Mouse (Mus musculus): ENCODE results near the gene Phc2.
"Not testable (repeated sequence)": the region's sequence is repeated elsewhere in the genome, so short reads cannot be mapped to it uniquely, and the experiment has no call there.

The Phc2 gene

DNA sequence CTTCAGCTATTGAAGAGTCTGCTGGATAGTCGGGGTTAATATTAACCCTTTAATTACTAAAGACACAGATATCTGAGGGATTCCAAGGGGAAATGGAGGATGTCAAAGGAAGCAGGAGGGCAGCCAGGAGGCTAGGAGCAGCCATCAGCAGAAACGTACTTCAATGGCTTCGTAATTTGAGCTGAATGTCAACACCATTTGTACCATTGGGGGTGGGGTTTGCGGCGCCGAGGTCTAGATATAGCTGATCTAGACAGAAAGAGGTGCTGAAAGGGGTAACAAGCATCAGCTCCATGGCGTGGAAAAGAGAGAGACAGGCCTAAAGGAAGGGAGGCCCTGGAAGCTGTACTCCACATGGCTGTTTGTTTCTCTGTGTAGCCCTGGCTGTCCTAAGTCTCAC lies 7.7 kb upstream of the Phc2 start:
- DNase-seq, result no peak

DNA sequence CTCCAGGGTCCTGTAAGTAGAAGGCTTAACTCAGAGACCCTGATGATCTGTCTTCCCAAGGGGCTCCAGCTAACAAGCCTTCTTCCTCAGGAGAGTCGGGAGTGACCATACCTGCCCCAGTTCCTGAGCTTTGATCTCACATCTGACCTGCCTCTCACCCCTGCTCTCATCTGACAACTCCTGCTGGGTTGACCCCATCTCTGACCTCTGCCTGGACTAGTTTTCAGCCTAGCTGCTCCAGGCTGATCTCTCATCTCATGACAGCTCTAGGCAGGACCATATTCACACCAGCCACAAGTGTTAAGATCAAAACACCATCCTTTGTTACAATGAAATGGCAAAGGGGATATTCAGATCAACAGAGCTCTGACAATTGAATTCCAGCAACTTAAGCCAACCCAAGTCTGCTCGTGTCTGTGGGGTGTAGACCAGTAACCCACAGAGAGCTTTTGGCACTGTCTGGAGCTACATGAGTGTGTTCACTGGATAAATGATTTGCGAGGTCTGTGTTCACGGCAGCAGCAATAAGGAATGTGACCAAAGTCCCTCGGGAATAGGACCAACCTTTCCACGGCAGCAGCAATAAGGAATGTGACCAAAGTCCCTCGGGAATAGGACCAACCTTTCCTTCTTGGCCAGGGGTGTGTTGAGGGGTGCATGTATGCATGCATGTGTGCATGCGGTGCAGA lies 5.8 kb upstream of the Phc2 start:
- no peak for DNase-seq

DNA sequence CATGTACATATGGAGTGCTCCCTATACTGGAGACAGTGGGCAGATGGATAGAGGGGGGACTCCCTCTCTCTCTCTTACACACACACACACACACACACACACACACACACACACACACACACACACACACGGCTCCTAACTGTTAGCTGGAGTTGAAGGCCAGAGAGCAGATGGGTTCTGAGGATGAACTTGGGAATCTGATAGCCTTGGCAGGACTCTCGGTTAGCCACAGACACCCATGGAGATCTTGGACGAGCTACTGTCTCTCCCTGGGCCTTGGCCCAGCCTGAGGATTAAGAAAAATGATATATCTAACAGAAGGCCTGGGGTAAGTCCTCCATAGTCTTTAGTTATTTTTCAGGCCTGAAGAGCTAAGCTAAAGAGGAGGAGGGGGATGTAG lies 3.0 kb upstream of the Phc2 start:
- DNase-seq, result no peak

DNA sequence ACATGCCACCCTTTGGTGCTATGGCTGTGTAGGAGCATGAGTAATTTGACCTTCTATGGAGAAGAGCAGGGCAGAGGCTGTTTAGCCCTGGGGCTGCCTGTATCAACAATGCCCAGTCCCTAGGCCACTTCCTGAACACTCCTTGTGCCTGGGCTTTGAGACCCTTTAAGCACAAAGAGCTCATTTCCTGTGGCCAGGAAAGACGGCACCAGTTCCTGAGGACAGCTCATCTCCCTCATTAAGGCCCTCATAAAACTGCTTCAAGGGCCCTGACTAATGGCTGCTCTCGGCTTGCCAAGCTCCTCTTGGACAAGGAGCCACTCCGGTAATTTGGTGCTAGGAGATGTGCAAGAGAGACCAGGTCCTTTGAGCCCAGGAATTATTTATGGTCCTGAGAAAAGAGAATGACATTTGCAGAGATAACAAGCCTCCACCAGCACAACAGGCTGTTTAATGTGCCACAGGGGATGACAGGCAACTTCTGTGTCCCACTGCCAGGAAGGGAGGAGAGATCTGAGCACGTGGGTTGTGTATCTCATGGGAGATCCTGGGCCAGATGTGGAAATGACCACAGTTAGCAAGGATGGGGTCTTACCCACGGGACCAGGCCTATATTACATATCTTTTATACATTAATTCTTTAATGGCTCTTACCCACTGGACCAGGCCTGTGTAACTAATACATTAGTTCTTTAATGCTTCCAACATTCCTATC lies 1.8 kb upstream of the Phc2 start:
- no peak for DNase-seq

DNA sequence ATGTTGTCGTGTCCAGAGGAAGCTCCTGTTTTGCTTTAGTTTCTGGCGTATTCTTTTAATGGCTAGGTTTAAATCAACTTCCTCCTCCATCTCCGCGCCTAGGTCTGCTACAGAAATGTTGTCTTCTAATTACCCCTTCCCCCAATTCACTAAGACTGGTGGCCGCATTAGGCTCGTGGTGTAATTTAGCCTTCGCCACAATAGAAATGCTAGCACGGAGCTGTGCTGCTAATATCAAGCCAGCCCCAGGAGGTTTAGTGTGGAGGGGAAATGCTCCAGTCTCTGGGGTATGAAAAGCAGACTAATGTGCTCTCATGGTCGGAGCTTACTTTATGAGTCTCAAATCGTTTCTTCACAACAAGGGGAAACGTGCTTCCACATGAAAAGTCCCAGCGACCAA lies 944 bp downstream of the Phc2 start:
- DNase-seq, result no peak

DNA sequence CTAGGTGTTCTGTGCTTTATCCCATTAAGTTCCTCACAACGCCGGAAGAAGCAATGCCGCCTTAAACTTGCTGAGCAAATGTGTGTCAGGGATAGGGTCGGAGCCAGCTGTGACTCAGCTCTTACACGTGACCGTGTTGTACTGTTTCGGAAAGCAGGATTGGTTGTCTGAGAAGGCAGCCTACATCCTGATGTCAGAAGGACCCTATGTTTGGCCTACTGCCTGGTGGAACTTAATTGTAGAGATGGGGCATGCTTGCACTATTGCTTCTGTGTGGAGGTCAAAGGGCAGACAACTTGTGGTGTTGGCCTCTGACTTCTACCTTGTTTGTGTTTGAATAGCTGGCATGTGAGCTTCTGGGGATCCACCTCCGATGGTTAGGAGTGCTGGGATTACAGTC lies 5.7 kb downstream of the Phc2 start:
- DNase-seq, result no peak

DNA sequence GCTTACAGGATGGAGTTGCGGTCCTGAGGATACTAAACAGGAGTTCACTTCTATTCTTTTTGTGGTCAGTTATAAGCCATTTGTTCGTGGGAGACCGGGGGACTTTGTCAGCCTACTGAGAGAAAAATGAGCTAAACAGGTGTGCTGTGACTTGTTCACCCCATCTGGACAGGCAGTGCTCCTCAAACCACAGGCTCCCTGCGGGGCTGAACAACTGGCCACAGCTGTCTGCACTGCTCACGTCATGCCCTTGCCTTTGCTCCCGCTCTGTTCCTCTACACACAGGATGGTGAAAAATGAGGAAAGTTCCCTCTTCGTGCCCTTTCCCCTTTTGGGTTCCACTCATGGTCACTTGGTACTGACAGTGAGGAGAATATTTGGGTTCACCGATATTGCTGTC lies 6.6 kb downstream of the Phc2 start:
- DNase-seq, result no peak

DNA sequence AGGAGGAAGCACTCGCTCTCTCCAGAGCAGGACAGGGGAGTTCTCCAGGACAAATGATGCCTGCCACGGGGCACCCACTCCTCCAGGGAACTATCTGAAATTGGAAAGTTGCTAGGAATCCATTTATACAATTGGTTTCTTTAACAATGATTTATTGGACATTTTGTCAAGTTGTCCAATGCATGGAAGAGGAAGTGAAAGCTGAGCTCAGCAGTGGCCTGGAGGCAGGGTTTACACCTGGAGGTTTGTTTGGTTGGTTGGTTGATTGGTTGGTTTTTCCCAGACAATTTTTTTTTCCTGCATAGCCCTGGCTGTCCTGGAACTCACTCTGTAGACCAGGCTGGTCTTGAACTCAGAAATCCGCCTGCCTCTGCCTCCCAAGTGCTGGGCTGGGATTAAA lies 9.5 kb downstream of the Phc2 start:
- DNase-seq, result no peak

DNA sequence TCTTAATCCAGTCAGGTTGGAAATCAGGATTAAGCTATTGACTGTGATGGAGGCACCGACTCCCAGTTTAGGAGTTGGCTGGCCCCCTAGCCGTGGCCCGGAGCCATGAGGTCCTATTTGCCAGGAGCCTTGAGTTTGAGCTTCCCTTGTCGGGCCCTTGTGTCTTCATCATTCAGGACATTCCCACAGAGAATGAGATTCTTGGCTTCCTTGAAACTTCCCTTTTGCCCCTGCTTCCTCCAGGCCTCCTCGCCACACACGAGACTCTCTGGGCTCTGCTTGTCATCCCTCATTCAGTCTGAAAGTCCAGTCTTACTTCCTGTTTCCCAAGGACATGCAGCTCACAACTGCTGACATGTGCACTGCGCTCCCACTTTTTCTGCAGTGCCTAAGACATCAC lies 11.9 kb downstream of the Phc2 start:
- DNase-seq, result not testable (repeated sequence)

DNA sequence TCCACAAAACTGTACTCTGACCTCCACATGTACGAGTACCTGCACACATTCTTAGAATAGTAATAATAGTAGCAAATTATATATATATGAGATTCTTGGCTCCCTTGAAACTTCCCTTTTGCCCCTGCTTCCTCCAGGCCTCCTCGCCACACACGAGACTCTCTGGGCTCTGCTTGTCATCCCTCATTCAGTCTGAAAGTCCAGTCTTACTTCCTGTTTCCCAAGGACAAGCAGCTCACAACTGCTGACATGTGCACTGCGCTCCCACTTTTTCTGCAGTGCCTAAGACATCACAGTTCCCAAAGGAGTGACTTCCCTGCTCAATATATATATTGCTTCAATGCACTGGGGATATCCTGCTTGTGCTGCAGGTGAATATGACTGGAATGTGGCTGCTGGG lies 12.7 kb downstream of the Phc2 start:
- not testable (repeated sequence) for DNase-seq

DNA sequence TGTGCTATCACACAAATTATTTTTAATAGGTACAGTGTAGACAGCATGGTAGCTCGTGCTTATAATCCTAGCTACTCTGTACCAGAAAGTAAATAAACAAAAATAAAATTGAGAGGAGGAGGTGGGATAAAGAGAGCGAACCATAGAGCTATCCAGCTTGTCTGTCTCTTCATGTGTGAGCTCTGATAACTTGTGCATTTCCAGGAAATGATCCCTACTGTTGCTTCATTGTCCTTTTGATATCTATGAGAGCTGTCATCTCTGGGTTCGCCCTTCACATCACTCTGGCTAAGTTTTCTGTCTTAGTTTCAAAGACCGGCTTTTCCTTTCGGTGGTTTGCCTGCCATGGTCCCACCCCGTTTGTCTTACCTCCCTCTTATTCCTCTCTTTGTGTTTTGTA lies 14.7 kb downstream of the Phc2 start:
- DNase-seq, result no peak

DNA sequence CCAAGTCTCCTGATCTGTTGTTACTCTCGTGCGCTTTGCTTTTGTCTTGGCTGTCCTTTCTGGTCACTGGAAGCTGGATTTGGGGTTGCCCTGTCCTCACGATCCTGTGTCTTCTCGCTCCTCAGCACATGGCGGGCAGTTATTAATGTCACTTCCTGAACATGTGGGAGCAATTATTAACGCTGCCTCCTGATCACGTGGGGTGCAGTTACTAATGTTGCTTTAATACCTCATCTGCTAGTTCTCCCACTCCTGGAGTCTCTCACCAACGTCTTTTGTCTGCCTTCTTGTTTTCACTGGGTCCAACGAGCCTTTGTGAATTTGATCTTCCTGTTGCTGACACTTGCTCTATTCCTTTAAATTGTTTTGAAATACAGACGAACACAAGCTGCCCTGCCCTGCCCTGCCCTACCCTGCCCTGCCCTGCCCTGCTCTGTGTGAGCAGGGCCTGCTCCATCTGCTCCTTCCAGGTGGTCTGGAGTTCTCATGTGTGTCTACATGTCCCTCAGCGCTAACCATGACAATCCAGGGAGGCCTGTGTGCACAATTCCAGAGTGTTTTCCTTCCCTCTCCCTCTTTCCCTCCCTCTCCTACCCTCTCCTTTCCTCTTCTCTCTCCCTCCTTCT lies 16.2 kb downstream of the Phc2 start:
- DNase-seq, result no peak

DNA sequence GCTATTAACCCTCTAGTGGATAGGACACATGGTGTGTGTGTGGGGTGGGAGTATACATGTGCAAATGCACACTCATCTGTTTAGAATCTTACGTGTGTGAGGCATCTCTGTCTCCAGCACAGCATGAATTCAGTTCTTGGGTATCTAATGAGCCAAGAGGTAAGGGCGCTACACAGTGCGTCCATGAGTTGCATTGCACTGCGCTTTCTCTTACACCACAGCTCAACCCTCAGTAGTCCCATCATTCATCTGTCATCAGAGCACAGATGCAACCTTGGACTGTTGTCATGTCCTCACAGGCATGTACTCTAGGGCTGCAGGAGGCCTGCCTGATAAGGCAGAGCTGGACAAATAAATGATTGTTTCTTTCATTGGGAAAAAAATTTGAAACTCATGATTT lies 18.0 kb downstream of the Phc2 start:
- no peak for DNase-seq

DNA sequence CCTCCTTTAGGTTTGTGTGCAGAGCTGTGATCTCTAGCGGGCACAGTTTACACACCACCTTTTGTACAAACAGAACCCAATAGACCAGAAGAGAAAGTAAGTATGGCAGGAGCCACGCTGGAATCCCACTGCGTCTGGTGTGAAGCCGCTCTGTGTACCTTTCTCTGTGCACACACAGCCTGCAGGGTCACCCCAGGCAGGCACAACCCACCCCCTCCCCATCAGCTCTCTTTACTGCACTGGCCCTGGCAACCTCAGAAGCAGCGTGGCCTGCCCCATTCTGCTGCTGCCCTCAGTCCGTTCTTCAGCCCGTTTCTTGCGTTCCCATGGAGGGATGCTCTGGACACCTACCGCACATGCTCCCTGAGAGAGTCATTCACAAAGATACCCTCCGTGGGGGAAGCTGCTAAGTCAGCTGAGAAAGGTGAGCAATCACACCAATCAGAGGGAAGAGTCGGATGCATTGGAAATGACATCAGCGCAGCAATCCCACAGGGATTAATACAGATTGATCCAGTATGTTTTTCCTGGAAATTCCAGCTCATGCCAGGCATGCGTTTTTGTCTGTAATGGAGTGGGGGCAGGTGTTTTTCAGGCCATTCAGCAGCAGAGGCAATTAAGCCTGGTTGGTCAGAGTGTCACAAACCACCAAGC lies 24.2 kb downstream of the Phc2 start:
- DNase-seq, result no peak

DNA sequence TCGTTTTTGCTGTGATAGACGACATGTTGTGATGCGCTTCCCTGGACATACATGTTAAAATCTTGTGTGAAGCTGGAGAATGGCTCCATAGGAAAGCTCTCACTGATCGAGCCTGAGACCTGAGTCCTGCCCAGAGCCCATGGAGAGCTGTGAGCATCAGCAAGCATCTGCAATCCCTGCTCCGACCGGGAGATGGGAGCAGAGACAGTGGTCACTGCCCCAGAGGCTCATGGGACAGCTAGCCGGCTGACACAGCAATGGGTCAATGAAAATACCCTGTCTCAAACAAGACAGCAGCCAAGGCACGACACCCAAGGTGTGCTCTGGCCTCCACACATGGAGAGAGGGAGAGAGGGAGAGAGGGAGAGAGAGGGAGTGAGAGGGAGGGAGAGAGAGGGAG lies 26.6 kb downstream of the Phc2 start:
- DNase-seq, result no peak

DNA sequence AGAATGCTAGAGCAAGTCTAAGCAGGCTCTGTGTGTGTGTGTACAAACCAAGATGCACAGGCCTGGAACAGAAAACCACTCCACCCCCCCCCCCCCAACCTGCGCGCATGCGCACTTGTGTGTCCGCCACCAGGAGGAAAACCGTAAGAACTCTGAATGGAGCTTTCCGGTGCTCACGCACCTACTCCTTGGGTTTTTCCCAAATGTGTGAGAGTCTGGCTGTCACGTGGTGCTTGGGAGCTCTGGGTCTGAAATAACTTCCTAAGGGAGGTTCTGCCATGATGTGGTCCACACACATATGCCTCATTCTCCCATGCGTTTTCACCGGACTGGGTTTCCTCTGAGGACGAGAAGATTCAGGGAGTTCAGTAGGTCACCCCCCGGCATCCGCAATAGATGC lies 27.8 kb downstream of the Phc2 start:
- DNase-seq, result no peak

DNA sequence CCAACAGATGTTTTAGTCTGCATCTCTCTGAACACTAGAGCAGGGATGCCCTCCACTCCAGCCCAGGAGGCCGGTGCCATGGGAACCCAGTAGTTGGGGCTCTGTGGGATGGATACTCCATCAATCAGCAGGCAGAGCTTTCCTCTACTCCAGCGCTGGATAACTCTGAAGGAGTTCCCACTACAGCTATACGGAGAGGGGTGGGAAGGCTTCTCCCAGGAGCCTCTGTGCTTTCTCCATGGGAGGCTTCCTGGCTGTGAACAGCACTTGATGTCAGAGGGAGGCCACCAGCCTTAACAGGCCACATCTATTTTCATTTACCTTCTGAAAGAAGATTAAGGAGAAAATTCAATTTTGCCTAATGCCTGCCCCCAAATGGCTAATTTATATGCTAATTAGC lies 29.2 kb downstream of the Phc2 start:
- no peak for DNase-seq

DNA sequence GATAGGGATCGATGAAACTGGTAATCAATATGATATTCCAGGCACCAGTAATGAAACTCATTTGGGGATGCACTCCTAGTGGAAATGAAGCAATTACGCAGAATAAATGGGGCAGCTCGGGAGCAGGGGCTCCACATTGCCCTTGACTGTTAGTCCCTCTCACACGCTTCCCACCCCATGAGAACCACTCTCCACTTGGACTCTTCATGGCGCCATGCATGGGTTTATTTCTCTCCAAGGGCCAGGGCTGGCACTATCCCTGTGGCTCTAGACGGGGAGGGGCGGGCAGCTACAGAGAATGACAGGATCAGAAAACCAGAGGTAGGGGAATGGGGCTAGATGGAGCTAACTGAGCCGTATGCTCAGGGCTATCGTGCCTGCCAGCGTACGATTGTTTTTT lies 29.6 kb downstream of the Phc2 start:
- no peak for DNase-seq

DNA sequence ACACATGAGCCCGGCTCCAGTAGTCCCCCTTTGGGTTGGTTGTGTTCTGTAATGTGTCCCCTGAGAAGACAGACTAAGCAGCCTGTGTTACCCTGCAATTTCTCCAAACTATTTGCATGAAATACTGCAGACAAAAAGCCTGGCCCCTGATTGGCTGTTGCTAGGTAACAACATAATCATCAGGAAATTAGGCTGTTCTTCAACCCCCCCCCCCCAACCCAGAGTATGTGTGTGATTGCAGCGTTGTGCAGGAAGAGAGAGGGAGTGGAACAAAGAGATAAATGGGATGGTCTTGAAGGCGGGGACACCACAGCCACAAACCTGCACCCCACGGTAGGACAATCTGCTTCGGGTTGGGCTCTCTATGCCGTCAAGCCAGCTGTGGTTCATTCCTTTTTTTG lies 34.0 kb downstream of the Phc2 start:
- peak; percentile 38 for DNase-seq

DNA sequence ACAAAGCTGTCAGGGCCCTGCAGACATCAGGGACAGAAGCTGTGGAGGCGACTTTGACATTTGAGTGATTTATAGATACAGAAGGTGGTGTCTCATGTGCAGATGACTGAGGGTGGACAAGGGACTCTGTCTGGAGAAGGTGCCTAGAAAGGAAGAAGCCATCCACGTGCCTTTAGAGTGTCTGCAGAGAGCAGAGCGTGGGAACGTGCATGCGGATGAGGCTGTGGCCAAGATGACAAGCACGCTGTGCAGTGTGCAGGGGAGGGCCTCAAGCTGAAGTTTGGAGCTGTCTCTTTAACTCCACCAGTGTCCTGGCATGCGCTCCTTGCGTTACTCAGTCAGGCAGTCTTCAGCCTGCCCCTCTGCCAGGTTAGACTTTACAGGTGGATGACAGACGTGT lies 34.5 kb downstream of the Phc2 start:
- peak; percentile 60 for DNase-seq

DNA sequence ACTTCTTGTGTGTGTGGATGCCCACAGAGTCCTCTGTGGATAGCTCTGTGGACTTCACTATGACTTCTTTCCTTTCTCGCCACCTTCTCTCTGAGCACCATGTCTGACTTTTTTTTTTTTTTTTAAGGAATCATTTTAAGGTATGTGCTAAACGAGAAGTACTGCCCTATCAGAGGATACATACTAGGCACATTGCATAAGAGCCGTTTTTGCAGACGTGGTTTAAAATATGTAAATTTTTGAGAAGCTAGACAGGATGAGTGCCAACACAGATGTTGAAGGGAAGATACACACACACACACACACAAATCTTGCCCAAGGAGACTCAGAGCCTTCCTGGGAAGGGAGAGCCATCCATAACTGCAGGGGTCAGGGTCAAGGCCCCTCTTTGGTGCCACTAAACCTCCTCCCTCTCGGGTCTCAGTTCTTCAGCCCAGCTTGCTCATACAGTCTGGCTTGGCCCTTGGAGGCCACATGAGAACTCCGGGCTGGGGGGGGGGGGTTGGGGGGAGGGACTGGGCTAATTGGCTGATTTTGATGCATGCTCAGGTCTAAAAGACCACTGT lies 35.3 kb downstream of the Phc2 start:
- DNase-seq, result no peak

DNA sequence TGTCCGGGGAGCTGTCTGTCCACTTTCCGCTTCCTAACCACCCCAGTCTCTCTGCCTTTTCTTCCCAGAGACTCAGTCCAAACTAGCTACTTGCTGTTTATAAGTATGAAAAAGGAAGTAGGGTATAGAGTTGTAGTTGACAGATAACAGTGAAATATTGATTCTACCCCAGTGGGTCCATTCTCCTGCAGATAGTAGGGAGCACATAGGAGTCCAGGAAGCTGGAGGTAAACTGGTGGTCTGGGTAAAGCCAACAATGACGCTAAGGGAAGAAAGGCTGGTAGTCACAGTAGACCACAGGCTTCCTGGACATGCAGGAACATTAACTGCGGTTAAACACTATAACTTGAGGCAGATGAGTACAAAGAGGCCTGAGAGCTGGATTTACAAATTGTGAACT lies 36.7 kb downstream of the Phc2 start:
- no peak for DNase-seq

DNA sequence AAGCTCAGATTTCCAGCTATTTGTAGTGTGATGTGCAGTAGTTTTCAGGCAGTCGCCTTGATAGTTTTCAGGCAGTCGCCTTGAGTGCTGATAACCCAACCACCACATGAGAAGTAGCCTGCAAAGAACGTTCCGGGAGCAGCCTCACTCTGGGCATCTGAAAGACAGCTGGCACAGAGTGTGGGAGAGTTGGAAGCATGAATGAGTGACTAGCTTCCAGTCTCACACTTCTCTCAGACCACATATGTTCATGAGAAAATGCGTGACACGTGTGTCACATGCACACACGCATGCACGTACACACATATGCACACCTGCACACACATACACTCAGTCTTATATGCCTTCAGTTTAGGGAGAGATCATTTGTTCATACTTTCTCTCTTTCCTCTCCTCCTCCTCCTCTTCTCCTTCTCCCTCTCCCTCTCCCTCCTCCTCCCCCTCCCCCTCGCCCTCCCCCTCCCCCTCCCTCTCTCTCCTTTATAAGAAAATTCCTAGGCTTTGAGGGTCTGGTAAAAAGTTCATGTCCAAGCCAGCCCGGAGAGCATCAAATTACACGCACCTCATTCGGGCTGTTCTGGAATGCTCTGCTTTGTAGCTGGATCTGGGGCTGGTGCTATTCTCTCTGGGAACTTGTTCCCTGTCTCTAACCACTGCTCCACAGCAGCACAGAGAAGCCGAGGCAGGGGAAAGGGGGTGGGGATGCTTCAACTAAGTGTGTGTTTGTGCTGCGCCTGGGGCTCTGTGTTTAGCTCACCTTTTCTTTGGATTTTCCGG lies 37.8 kb downstream of the Phc2 start:
- no peak for DNase-seq

Measured in thymus, postnatal 4 days (tissue).